Mouse (Mus musculus) MEL (cell line): ENCODE results near the gene Degs2.

Experiments used
- BHLHE40 ChIP-seq: IDR thresholded peaks from 2 replicates; pipeline ENCODE4 v1.6.1; 2012; ENCODE audit warnings: low read depth, mild to moderate bottlenecking, inconsistent platforms, low read length, improper control_type of control experiment, borderline replicate concordance
- CHD2 ChIP-seq: IDR thresholded peaks from 2 replicates; pipeline ENCODE4 v1.6.1; 2011; ENCODE audit warnings: low read length, improper control_type of control experiment
- CTCF ChIP-seq, 3 experiments: IDR thresholded peaks in 2 of 3; conservative IDR thresholded peaks in 1 of 3; 2 replicates each; pipeline ENCODE4 v1.5.1; 2011 to 2012; ENCODE audit warnings: low read length in 3 of 3, low read depth in 2 of 3, mild to moderate bottlenecking in 2 of 3, improper control_type of control experiment in 1 of 3, inconsistent platforms in 1 of 3, mixed read lengths in 1 of 3, moderate library complexity in 1 of 3; ENCODE audit not compliant: control insufficient read depth in 1 of 3, insufficient read depth in 1 of 3, poor library complexity in 1 of 3, severe bottlenecking in 1 of 3
- GATA1 ChIP-seq: IDR thresholded peaks from 2 replicates; pipeline ENCODE4 v1.6.1; 2011; ENCODE audit warnings: low read depth, low read length, improper control_type of control experiment
- MAZ ChIP-seq: IDR thresholded peaks from 2 replicates; pipeline ENCODE4 v1.6.1; 2012; ENCODE audit warnings: low read depth, mild to moderate bottlenecking, inconsistent platforms, low read length, improper control_type of control experiment
- MXI1 ChIP-seq: IDR thresholded peaks from 2 replicates; pipeline ENCODE4 v1.6.1; 2011; ENCODE audit warnings: mild to moderate bottlenecking, low read depth, low read length, improper control_type of control experiment
- TAL1 ChIP-seq: IDR thresholded peaks from 2 replicates; pipeline ENCODE4 v1.6.1; 2012; ENCODE audit warnings: mild to moderate bottlenecking, inconsistent platforms, low read length, moderate library complexity, mixed read lengths
- TBP ChIP-seq: IDR thresholded peaks from 2 replicates; pipeline ENCODE4 v1.8.0; 2011; ENCODE audit warnings: low read depth, low read length, improper control_type of control experiment
- USF1 ChIP-seq: IDR thresholded peaks from 2 replicates; pipeline ENCODE4 v1.6.1; 2014; ENCODE audit warnings: low read depth, mild to moderate bottlenecking, inconsistent platforms, low read length, improper control_type of control experiment, moderate library complexity

DNA sequence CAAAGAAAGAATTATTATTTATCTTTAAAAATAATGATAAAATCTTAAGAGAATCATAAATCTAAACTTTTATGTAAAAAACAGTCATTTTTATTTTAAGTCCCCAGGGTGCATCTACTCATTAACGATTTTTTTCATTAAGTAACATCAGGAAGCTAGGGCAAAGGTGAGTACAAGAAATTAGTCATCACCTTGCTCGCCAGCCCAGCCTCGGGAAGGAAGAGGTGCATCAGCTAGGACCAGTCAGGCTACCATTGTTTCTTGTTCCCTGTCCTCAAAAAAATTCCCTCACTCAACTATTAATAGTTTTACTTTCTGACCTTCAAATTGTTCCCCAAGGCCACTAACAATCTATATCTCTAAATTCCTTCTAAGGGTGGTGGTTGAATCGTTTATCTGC lies 23.7 kb downstream of the Degs2 start:
- no peak for TF ChIP-seq CHD2
- no peak for TF ChIP-seq GATA1
- TF ChIP-seq CTCF (IDR thresholded peaks at IDR 0.05 in 2 of 3, conservative IDR thresholded peaks at IDR 0.05 in 1 of 3; ENCODE audit: control insufficient read depth in 1 of 3, insufficient read depth in 1 of 3, low read depth in 2 of 3, low read length in 3 of 3, poor library complexity in 1 of 3, severe bottlenecking in 1 of 3), result no peak
- TF ChIP-seq USF1, result no peak
- TF ChIP-seq TBP, result no peak
- TF ChIP-seq BHLHE40, result no peak
- TF ChIP-seq TAL1, result no peak
- TF ChIP-seq MXI1, result no peak
- no peak for TF ChIP-seq MAZ
